Mouse (Mus musculus) bone marrow macrophage, adult 2 months (primary cell): ENCODE results near the gene Rapgef4. TPM values are rescaled to one million over a fixed set of nuclear protein-coding genes. Genes with fewer than 3 reads are reported as not detected.

ENCODE experiments used
- H3K27ac ChIP-seq: 2 replicates; pipeline ENCODE4 v1.5.1; 2012; ENCODE audit warnings: low read depth, low read length; ENCODE audit not compliant: insufficient read depth
- H3K4me1 ChIP-seq: 2 replicates; pipeline ENCODE4 v1.6.1; 2012; ENCODE audit warnings: low read length; ENCODE audit not compliant: control insufficient read depth, insufficient read depth
- H3K4me3 ChIP-seq: 2 replicates; pipeline ENCODE4 v1.5.1; 2012; ENCODE audit warnings: mild to moderate bottlenecking, low read length, moderate library complexity; ENCODE audit not compliant: insufficient read depth
- CTCF ChIP-seq: IDR thresholded peaks from 2 replicates; pipeline ENCODE4 v1.5.1; 2012; ENCODE audit warnings: low read depth, mild to moderate bottlenecking, low read length, moderate library complexity
- POLR2A ChIP-seq: IDR thresholded peaks from 2 replicates; pipeline ENCODE4 v1.6.1; 2012; ENCODE audit warnings: mild to moderate bottlenecking, low read depth, low read length, borderline replicate concordance
- polyA plus RNA-seq: library from polyadenylated mRNA; stranded (reverse); fragments of >200 nt; gene quantifications from 2 replicates; pipeline ENCODE4 v1.2.4, GENCODE M21; 2012; ENCODE audit not compliant: missing spikeins, insufficient read depth, insufficient read length

The Rapgef4 gene
- polyA plus RNA-seq, 1 experiment, result not detected

- Histone ChIP-seq H3K4me3 (no peak overlapping the region), H3K4me1 (peaks cover 21% of the 10 kb centered on the region), H3K27ac (no peak overlapping the region)
- TF ChIP-seq POLR2A (no peak), CTCF (no peak)
Measured at GRCm38 (mm10) chr2:72222736-72223455, 241.9 kb downstream of the Rapgef4 start.

GRCm38 (mm10) chr2:72223479-72223878 is 242.4 kb downstream of the Rapgef4 start:
- TF ChIP-seq CTCF (no peak), POLR2A (no peak)
- H3K4me3 ChIP-seq, result no peak overlapping the region
- peaks cover 21% of the 10 kb centered on the region for H3K4me1 ChIP-seq
- H3K27ac ChIP-seq, result no peak overlapping the region

- Histone ChIP-seq H3K27ac (no peak overlapping the region), H3K4me1 (peaks cover 15% of the 10 kb centered on the region), H3K4me3 (no peak overlapping the region)
- TF ChIP-seq POLR2A, result no peak
- no peak for TF ChIP-seq CTCF
Measured at GRCm38 (mm10) chr2:72226006-72226405, 245.0 kb downstream of the Rapgef4 start.

GRCm38 (mm10) chr2:72227416-72227815 is 246.4 kb downstream of the Rapgef4 start:
- TF ChIP-seq POLR2A, result no peak
- no peak for TF ChIP-seq CTCF
- Histone ChIP-seq H3K4me3 (no peak overlapping the region), H3K4me1 (peaks cover 7% of the 10 kb centered on the region; the same call in 1 of the 2 replicates), H3K27ac (no peak overlapping the region)

- Histone ChIP-seq H3K27ac (no peak overlapping the region), H3K4me1 (no peaks in the 10 kb centered on the region), H3K4me3 (no peak overlapping the region)
- TF ChIP-seq POLR2A, result no peak
- no peak for TF ChIP-seq CTCF
Measured at GRCm38 (mm10) chr2:72228881-72229280, 247.8 kb downstream of the Rapgef4 start.

GRCm38 (mm10) chr2:72230545-72230944 is 249.5 kb downstream of the Rapgef4 start:
- Histone ChIP-seq H3K4me3 (no peak overlapping the region), H3K4me1 (peaks cover 2% of the 10 kb centered on the region), H3K27ac (no peak overlapping the region)
- TF ChIP-seq POLR2A, result no peak
- TF ChIP-seq CTCF, result no peak

- no peak overlapping the region for H3K27ac ChIP-seq
- TF ChIP-seq POLR2A (no peak), CTCF (no peak)
- H3K4me1 ChIP-seq, result peaks cover 22% of the 10 kb centered on the region
- H3K4me3 ChIP-seq, result no peak overlapping the region
Measured at GRCm38 (mm10) chr2:72234085-72234484, 253.0 kb downstream of the Rapgef4 start.

- TF ChIP-seq CTCF (peak; percentile 25; the same call in 1 of the 2 replicates), POLR2A (no peak)
- no peak overlapping the region for H3K4me3 ChIP-seq
- peaks cover 22% of the 10 kb centered on the region for H3K4me1 ChIP-seq
- H3K27ac ChIP-seq, result no peak overlapping the region
Measured at GRCm38 (mm10) chr2:72234943-72235342, 253.9 kb downstream of the Rapgef4 start.

- Histone ChIP-seq H3K4me3 (no peak overlapping the region), H3K27ac (peak overlapping the region; percentile 58), H3K4me1 (peaks cover 22% of the 10 kb centered on the region)
- TF ChIP-seq POLR2A (no peak), CTCF (no peak)
Measured at GRCm38 (mm10) chr2:72235361-72235901, 254.4 kb downstream of the Rapgef4 start.

- no peak for TF ChIP-seq POLR2A
- Histone ChIP-seq H3K4me3 (no peak overlapping the region), H3K27ac (no peak overlapping the region), H3K4me1 (peaks cover 25% of the 10 kb centered on the region)
Measured at GRCm38 (mm10) chr2:72238421-72238820, 257.4 kb downstream of the Rapgef4 start.
